Mouse (Mus musculus) right cerebral cortex, postnatal 14 days (tissue): ENCODE measurements around the gene Pcdh15.

Experiments
- DNase-seq: peaks from one replicate; pipeline ENCODE4 v3.0.0; 2022

Gene Pcdh15

DNA sequence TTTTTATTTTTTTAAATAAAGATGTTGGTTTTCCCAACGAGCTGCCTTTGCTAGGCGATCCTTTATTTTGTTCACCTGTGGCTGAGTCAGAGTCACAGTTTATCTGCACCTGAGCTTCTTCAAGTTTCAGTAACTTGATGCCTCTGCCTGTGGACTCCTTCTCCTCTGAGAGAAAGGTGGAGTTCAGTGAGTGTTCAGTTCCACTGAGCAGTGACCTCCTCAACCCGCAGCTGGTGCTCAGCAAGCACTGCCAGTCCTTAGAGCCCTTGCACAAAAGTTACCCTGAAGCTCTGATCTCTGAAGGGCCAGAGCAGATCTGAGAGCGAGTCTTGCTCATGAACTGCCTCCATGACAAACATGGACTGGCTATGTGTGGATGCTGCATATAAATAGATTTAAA, 724.1 kb downstream of the Pcdh15 start:
- no peak for DNase-seq

- DNase-seq: peak; percentile 12
Observed at GRCm38 (mm10) chr10:73826354-73826753, 727.2 kb downstream of the Pcdh15 start.

GRCm38 (mm10) chr10:73828781-73829180, 729.6 kb downstream of the Pcdh15 start:
- DNase-seq: no peak

DNA sequence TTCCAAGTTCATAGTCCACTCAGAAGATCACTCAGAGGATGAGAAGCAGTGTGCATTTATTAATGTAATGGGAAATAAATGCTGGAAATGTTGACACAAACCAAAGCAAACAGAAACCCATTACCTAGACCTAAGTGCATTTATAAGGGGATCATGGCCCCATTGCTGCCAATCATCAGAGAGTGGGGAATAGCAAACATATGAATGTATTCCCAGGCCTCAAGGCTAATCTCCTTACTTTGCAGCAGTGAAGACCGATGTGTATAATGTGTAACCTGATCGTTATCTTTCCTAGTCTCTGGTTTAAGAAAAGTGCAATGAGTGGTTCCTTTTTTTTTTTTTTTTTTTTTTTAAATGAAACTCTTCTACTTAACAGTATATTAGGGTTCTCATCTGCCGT, 745.9 kb downstream of the Pcdh15 start:
- DNase-seq: no peak

- DNase-seq: no peak
Observed at GRCm38 (mm10) chr10:73862181-73862580, 763.0 kb downstream of the Pcdh15 start.

GRCm38 (mm10) chr10:73878055-73878728, 779.0 kb downstream of the Pcdh15 start:
- no peak for DNase-seq

GRCm38 (mm10) chr10:73878729-73879067, 779.6 kb downstream of the Pcdh15 start:
- DNase-seq: no peak

GRCm38 (mm10) chr10:73887771-73888170, 788.6 kb downstream of the Pcdh15 start:
- DNase-seq: no peak

DNA sequence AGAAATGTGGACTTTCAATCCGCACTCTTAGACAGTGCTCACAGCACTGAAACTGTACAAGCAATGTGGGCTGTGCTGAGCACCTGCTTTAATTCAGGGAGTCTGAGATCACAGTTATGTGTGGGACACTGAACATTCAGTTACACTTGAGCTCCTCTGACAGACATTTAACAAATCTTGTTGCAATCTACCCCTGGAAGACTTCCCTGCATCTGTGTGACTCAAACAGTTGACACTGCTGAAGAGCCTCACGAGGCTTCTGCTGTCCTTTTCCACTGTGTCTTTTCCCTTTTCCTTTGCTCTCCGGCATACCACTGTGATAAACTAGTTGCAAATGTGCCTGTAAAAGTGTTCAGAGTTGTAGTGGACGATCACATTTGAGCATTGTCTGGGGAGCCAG, 793.1 kb downstream of the Pcdh15 start:
- no peak for DNase-seq

- DNase-seq: no peak
Observed at GRCm38 (mm10) chr10:73896086-73896607, 797.0 kb downstream of the Pcdh15 start.

DNA sequence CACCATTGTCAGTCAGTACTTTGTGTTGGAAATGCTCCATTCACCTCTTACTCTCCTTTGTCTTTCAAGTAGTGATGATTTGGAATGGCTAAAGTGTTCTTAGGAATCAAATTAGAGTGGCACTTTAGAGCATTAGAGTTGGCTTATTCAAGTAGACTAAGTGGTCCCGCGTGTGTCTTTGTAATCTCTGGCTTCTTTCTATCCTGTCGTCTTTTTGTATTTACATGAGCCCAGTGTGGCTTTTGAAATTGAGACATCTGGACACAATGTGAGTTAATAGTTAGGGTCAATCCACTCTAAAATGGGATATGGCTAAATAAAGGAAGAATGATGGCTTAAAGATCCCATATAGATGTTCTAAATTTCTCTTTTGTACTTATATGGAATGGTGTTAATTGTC, 800.0 kb downstream of the Pcdh15 start:
- no peak for DNase-seq

GRCm38 (mm10) chr10:73907626-73908025, 808.5 kb downstream of the Pcdh15 start:
- no peak for DNase-seq

DNA sequence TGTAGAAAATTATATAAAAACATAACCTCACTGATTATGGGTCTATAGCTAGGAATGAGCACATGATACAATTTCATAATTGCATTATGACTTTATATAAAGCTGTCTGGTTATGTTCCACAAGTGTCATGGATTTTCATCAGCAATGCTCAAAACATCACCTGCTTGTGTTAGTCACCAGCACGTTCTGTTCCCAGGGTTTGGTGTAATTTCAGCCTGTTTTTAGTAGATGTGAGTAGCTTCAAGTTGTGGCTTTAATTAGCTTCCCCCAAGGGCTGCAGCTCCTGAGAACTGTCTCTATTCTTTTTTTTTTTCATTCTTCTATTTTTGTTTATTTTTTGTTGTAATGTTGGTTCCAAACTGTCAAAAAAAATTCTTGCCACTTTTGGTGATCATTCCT, 809.4 kb downstream of the Pcdh15 start:
- no peak for DNase-seq

DNA sequence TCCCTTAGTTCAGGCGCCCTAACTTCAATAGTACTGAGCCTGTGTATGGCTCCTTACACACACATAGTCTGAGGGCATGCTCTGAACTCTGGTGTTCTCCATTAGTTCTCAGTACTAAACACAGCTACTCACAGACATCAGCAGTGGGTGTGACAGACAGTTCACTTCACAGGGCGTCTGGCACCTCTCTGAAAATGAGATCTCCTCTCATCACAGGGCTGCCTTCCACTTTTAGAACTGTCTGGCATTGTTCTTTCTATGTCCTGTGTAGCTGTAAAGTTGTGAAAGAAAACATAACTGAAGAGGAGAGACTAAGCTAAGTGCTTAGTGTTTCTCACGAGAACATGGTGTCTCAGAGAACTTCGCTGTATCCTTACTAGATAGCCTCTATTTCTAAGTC, 816.0 kb downstream of the Pcdh15 start:
- DNase-seq: no peak

DNA sequence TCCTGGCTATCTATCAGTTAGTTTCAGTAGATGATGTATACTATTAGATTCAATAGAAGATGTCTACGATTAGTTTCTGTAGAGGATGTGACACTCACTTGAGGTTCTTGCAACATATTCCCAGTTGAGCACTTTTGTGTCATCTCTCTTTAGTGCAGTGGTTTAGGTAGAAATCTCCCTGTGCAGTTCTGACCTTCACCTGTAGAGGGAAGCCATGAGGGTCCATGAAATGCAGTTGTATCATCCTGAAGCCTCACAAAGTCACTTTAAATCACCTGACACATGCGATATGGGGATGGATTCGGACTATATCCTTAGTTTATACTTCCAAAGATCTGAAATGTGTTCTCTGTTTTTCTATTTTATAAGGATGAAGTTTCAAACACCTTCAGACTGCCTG, 822.4 kb downstream of the Pcdh15 start:
- DNase-seq: peak; percentile 6

DNA sequence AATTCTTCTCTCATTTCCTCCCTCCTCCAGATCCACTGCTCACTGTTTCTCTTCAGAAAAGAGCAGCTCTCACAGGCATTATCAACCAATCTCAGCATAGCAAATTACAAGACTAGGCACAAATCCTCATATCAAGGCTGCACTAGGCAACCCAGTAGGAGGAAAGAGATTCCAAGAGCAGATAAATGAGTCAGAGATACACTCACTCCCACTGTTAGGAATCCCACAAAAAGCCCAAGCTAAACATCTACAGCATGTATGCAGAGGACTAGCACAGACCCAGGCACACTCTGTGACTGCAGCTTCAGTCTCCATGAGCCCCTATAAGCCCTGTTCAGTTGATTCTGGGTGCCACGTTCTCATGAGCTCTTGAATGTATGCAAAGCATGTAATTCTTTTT, 829.5 kb downstream of the Pcdh15 start:
- DNase-seq: no peak

DNA sequence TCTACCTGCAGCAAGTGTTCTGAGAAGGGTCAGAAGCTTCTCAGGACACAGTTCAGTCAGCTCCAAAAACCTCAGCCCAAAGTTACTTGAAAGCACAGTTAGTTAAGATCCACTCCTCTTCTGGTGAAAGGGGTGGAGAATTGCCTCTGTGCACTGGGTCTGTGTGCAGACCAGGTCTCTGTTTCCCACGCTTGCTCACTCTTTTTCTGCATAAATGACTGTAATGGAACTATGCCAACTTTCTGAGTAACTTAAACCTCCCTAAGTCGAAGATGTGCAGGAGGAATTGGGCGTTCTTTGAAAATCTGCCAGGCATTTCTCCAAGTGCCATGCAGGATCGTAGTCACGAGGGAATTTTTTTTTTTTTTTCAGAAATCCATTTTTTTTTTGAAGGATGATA, 830.6 kb downstream of the Pcdh15 start:
- DNase-seq: no peak

- no peak for DNase-seq
Observed at GRCm38 (mm10) chr10:73931185-73931584, 832.0 kb downstream of the Pcdh15 start.

DNA sequence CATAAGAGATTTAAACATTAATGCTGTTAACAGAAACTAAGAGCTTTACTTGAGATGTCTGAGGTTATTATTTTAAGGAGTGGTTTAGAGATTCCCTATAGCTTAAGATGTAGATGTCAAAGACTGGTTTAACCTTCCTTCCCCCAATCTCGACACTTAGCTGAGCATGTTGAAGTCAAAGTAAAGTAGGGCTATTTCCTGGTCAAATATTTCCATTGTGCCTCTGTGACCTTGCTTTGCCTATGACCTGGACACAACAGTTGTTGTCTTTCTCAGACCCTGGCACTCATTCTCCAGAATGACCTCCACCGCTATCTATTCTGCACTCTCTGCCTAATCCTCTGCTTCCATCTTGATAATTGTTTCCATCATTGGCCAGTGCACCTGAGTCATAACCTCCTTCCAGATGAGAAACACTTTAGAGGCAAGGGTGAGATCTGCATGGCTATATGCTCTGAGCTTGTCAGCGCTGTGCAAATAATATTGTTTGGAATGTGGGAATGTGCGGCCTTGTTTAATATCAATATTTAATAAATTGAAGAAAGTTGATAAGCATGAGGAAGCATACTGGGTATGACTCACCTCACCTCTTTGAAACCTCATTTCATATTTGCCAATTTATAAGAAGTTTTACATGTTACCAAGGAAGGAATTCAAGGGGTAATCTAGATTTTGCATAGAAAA, 833.0 kb downstream of the Pcdh15 start:
- DNase-seq: no peak

DNA sequence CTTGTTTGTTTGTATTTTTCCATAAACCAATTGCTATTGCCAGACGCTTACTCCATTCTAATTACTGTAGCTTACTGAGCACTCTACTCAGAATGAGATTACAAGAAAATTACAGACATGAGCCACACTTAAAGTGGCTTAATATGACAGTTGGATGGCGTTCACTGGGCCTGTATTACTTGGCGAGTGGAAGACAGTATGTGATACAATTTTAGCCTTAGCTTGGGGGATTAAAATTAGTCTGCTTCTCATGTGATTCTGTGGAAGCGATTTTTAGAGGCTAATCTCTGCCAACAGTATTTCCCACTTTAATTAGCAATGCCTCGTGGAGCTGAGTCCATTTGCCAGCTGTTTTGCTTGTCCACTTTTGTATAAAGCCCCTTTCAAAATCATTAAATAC, 837.0 kb downstream of the Pcdh15 start:
- DNase-seq: no peak

DNA sequence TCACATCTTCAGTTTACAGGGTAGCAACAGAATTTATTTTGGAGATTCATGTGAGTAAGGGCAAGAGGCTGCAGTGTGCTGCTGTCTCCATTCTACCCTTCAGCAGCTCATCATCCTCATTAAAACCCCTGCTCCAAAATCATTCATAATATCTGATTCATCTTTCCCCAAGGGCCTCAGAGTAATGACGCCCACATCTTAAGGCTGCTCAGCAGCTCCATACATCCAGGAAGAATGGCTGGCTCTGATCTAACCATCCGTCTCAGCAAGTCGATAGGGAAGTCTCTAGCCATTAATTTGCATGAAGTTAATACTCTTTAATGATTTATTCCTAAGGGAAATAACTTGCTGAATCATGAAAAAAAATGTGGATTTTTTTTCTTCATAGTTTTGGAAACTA, 839.8 kb downstream of the Pcdh15 start:
- no peak for DNase-seq

DNA sequence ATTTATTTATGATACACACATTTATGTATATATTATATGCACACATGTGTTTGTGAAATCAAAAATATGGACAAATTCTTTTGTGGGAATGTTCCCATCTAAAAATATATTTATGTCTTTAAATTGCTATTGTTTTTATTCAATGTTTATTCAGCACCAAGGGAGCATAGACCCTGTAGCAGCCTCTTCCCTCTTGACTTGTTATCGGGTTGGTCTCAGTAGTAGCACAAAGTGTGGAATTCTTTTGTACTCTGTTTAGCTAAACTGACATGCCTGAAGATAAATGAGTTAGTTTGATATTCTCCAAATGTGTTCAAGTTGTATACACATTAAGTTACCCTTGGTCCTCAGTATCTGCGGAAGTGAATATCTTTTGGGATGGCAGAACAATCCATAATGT, 848.7 kb downstream of the Pcdh15 start:
- no peak for DNase-seq

DNA sequence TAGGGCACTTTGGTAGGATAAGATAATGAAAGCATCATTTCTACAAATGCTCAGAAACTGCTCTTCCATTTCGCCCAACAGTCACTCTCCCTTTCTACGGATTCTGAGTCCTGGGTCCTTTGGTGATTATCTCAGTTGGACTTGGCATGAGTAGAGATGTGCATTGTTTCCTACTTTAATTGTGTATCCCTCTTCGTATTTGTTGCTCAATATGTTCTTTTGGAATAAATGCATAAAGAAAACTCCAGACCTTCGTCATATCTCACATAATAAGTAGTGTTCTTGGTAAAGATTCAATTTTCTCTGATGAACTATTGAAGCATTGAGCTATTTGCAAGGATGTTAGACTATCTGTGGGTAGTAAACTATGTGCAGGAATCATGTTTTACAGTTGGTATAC, 854.2 kb downstream of the Pcdh15 start:
- DNase-seq: no peak

- no peak for DNase-seq
Observed at GRCm38 (mm10) chr10:73984057-73984456, 884.9 kb downstream of the Pcdh15 start.

DNA sequence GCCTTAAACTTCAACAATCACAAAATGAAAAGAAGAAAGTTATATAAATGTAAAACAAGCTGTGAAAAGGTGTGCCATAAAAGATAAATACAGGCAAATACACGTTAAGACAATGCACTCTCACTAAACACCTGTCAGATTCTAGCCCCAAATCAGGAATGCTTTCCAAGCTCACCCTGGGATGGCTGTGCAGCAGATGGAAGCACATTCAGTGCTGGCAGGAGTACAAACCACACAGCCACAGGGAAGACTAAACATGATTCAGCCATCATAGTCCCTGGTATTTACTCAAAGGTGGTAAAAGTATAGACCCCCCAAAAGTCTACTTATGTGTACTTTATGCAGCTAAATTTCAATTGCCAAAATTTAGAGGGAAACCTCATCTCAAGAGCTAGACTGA, 909.7 kb downstream of the Pcdh15 start:
- no peak for DNase-seq
